Mouse (Mus musculus): ENCODE measurements around the gene Spsb1.

GRCm38 (mm10) chr4:149956048-149956447 lies 1.2 kb upstream of the Spsb1 start:
- TF ChIP-seq GATA1 (IDR thresholded peaks at IDR 0.05; ENCODE audit: borderline replicate concordance, low read length) (no peak), FLI1 (IDR thresholded peaks at IDR 0.05; ENCODE audit: low read length) (no peak)
